Mouse (Mus musculus): Measurements from ENCODE around the gene Igsf9.

Igsf9 gene

GRCm38 (mm10) chr1:172481540-172482280 lies at the start of gene Igsf9:
Gene Igsf9 (plus strand): TSS chr1:172481788.
- DNase-seq (ENCODE audit: low read depth, low spot score) = peak; percentile 92

DNA sequence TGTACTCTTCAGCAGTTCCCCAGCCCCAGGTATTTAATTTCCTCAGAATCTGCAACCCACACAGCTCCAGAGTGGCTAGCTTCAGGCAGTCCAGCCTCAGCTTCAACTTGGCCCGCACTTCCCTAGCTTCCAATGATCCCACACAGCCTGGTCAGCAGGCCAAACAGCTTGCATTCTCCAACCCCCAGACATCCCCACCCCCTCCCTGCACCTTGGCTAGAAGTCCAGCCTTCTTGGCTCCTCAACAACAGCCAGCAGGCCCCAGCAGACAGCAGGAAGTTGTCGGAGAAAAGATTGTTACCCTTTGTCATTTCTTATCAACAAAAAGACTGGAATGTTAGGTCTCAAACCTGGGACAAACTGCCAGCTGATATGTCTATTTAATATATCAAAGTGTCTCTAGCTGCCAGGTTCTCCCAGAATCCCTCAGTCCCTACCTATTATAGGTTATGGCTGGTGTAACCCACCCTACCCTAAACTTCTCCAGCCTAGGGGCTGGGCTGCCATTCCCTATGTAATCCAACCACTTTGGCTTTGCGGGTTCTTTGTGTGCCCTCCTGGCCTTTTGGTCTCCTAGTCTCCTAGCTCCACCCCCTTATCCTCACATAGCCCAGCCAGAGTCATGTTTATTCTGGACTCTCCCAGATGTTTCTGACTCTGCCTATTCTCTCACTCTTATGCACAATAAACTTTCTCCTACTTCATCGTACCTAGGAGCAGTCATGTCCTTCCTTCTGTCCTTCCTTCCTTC lies 49.6 kb upstream of the Igsf9 start:
- DNase-seq (ENCODE audit: low read depth, low spot score) = no peak

GRCm38 (mm10) chr1:172432587-172432955 lies 49.0 kb upstream of the Igsf9 start:
- DNase-seq (ENCODE audit: low read depth, low spot score) = no peak

GRCm38 (mm10) chr1:172433012-172433850 lies 48.4 kb upstream of the Igsf9 start:
- no peak for DNase-seq (ENCODE audit: low read depth, low spot score)

- no peak for DNase-seq (ENCODE audit: low read depth, low spot score)
These were observed 47.8 kb upstream of the Igsf9 start for GRCm38 (mm10) chr1:172433851-172434165.

GRCm38 (mm10) chr1:172436785-172437184 lies 44.8 kb upstream of the Igsf9 start:
- DNase-seq (ENCODE audit: low read depth, low spot score) = no peak

DNA sequence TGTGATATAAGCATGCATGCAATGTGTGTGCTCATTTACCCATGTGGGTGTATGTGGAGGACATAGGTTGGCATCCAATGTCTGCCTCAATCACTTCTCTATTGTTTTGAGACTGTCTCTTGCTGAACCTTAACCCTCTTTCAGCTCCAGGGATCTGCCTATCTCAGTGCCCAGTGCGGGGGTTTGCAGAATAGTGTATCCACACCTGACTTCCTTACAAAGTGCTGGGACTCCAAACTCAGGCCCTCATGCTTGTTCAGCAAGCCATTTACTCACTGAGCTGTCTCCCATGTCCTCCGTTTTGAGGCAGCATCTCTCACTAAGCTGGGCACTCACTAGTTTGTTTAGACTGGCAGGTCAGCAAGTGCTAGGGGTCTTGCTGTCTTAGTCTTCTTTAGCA lies 43.0 kb upstream of the Igsf9 start:
- no peak for DNase-seq (ENCODE audit: low read depth, low spot score)

GRCm38 (mm10) chr1:172440521-172440920 lies 41.1 kb upstream of the Igsf9 start:
- no peak for DNase-seq (ENCODE audit: low read depth, low spot score)

DNA sequence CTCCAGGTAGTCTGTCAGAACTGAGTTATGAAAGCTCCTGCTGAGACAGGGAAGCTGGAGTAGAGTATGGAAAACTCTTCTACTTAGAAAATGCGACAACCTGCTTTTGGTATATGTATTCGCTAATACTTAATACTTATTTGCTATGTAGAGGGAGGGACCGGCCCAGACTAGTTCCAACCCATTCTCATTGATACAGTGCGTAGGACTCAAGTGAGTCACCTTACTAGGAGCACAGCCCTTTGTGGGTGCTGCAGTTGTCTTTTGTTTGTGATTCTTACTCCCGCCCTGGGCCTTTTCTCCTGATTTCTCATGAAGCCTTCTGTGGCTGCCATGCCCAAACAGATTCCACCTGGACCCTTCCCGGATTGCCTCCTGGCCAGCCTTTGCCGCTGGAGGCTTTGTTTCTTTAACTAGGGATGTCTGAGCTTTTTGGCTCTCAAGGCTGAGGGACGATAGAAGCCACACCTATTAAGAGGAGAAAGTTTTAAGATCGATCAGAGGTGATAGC lies 39.6 kb upstream of the Igsf9 start:
- DNase-seq (ENCODE audit: low read depth, low spot score) = no peak

DNA sequence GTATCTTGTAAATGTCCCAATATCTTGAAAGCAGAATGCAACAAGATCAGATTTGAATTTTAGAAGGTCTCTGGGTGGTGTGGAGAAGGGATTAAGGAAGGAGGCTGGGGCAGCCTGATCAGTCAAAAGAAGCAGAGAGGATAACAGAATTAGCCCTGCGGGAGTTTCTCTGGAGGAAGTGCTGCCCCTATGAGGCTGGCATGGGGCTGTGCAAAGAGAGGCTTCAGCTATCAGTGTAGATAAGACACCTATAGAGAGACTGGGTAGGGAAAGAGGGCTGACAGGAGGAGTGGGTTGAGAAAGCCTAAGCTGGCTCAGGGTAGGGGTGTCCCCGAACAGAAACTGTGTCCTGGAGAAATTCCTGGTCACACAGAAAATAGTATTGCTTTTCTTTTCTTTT lies 31.4 kb upstream of the Igsf9 start:
- peak; percentile 21 for DNase-seq (ENCODE audit: low read depth, low spot score)

- DNase-seq (ENCODE audit: low read depth, low spot score) = no peak
These were observed 30.6 kb upstream of the Igsf9 start for GRCm38 (mm10) chr1:172450848-172451470.

- DNase-seq (ENCODE audit: low read depth, low spot score) = no peak
These were observed 28.7 kb upstream of the Igsf9 start for GRCm38 (mm10) chr1:172452911-172453310.

GRCm38 (mm10) chr1:172453810-172454209 lies 27.8 kb upstream of the Igsf9 start:
- DNase-seq (ENCODE audit: low read depth, low spot score) = no peak

DNA sequence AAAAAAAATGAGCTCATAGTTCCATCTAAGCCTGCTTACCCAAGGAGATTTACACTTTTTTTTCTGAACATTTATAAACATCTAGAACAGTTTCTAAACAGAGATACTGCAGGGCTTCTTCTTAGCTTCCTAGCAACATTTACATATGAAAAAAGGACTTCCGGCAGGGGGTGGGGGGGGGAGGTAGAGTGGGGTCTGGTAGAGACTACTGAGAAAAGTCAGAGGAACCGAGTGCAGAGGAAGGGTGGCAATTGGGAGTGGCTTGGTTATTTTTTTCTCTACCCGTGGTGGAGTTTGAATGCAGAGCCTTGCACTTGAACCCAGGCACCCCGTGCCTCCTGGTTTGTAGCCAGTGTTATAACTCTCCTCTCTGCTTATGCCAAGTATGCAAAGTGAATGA lies 26.2 kb upstream of the Igsf9 start:
- DNase-seq (ENCODE audit: low read depth, low spot score) = peak; percentile 19

DNA sequence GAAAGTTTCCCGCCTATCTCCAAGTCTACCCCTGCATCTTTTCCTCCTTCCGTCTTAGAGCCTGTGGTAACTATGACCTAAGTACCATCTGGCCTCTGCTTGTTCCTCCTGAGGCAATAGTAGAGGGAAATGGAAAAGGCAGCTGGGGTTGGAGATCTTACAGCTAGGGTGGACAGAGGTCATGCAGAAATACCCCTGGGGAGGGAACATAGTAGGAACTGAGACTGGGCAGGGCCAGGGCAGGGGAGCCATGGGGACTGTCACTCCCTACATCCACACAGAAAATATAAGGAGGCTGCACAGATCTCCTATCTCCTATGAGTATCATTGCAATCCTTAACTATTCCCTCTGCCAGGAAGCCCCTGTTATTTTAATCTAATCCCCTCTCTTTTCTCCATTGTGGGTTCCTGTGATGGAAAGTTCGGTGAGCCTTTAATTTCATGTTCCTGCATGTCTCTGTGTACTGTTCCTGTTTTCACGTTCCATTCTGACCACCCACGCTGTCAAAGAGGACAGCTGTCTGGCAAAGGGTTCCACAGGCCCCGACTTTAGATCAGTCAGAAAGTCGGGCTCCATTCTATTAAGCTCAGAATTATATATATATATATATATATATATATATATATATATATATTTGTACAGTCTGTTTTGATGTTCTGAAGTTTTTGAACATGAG lies 25.4 kb upstream of the Igsf9 start:
- no peak for DNase-seq (ENCODE audit: low read depth, low spot score)

- no peak for DNase-seq (ENCODE audit: low read depth, low spot score)
These were observed 24.4 kb upstream of the Igsf9 start for GRCm38 (mm10) chr1:172457196-172457595.

DNA sequence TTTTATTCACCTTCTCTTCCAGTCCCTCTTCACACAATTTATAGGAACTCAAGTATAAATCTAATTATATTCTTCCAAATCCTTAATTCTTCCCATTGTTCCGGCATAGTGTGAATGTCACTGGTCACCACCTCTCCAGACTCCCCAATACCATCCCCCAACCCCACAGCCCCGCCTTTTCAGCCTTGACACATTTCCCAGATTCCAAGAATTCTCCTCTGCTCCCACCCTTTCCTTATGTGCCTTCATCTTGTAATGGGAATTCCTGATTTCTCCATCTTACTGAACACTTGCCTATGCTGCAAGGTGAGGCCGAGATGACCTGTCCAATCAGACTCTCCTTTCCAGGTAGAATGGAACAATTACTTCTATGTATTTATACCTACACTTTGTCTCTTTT lies 23.5 kb upstream of the Igsf9 start:
- no peak for DNase-seq (ENCODE audit: low read depth, low spot score)

- DNase-seq (ENCODE audit: low read depth, low spot score) = no peak
These were observed 20.0 kb upstream of the Igsf9 start for GRCm38 (mm10) chr1:172461602-172462001.

DNA sequence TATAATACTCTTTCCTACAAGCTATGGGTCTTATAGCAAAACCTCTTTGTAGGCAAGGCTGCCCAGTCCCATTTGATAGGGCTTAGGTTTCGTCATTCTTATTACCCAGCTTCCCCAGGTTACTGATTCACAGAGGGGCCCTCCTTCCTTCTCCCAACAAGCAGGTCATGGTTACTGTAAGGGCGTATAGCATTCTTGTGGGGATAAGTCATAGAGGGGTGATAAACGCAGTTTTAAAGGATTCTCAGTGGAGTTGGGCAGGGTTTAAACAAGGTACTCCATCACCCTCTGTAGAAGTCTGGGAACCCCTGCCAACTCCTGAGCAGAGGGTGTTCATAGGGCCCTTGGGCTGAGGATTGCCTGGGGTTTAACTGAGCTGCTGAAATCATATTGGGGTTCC lies 19.1 kb upstream of the Igsf9 start:
- DNase-seq (ENCODE audit: low read depth, low spot score) = no peak

DNA sequence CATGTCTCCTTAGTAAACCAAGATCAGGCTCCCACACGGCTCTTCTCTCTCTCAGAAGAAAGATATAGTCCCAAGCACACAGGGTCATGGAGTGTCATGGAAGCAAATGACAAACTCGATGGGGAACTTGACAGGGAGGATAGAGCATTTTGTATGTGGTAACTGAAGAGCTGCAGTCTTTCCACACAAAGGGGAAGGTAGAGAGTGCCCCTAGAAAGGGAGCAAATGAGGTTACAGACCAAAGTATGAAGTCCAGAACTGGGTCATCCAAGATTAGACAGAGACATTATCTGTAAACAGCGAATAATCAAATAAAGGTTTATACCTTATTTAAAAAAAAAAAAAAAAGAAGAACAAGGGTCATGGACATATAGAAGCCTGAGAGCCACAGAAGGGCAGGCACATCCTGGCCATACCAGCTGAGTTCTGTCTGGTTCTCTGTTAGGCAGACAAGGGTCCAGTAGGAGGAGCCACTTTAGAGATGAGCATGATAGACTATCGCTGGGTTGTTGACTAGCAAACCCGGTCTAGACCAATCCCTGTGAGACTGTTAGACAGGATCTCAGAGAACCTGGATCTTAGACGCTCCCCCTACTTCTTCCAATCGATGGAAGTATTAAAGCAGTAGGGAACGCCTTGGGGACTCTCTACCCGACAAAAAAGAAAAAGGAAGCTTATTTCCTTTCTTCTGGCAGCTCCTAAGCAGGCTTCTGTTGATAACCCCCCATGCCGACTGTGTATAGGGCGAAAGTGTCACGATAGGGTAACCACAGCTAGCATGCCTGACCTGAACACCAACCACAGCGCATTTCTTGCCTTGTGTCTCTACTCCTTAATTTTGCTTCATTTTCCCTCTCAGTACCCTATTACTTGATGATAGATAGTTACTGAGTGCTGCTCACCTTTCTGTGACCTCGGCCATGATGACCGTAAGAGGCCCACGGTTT lies 17.9 kb upstream of the Igsf9 start:
- DNase-seq (ENCODE audit: low read depth, low spot score) = no peak
